In genomic region chr15:80038110-80038391, GRCm38 (mm10) we compare ENCODE assay signal across 13 mouse cellular contexts.
"Had no signal": no experiment of that assay in that cellular context is flagged by ENCODE, and none has a peak within 500 bp of the region (broad histone marks: within the 10 kb centered on the region; RNA-seq: fewer than 3 reads in every experiment).

No protein-coding gene starts in this region.

- DNase-seq: kidney, adult 18-20 months; kidney, postnatal 25 days; layer of hippocampus, adult 9-11 months; layer of hippocampus, postnatal 36 days; left cerebral cortex, postnatal 4 days; lung, adult 2 months; lung, postnatal 10 days; right cerebral cortex, postnatal 14 days; thymus, postnatal 36 days had no signal

- H3K4me2 ChIP-seq: limb, embryonic 13.5 days; liver, embryonic 15.5 days; midbrain, embryonic 12.5 days had no signal

- H3K27me3 ChIP-seq: limb, embryonic 13.5 days; liver, embryonic 15.5 days; midbrain, embryonic 12.5 days had no signal

- H3K27ac ChIP-seq: limb, embryonic 13.5 days; liver, embryonic 15.5 days; midbrain, embryonic 12.5 days had no signal

- H3K4me3 ChIP-seq: limb, embryonic 13.5 days; liver, embryonic 15.5 days; midbrain, embryonic 12.5 days had no signal

- ATAC-seq: midbrain, embryonic 16.5 days had no signal

- H3K9ac ChIP-seq: limb, embryonic 13.5 days; liver, embryonic 15.5 days; midbrain, embryonic 12.5 days had no signal

- H3K36me3 ChIP-seq: limb, embryonic 13.5 days; liver, embryonic 15.5 days; midbrain, embryonic 12.5 days had no signal

- H3K9me3 ChIP-seq: liver, embryonic 15.5 days; midbrain, embryonic 12.5 days had no signal

- H3K4me1 ChIP-seq: limb, embryonic 13.5 days; liver, embryonic 15.5 days; midbrain, embryonic 12.5 days had no signal
